Comparison of ENCODE assay signal across 1 mouse cellular context in the genomic region with DNA sequence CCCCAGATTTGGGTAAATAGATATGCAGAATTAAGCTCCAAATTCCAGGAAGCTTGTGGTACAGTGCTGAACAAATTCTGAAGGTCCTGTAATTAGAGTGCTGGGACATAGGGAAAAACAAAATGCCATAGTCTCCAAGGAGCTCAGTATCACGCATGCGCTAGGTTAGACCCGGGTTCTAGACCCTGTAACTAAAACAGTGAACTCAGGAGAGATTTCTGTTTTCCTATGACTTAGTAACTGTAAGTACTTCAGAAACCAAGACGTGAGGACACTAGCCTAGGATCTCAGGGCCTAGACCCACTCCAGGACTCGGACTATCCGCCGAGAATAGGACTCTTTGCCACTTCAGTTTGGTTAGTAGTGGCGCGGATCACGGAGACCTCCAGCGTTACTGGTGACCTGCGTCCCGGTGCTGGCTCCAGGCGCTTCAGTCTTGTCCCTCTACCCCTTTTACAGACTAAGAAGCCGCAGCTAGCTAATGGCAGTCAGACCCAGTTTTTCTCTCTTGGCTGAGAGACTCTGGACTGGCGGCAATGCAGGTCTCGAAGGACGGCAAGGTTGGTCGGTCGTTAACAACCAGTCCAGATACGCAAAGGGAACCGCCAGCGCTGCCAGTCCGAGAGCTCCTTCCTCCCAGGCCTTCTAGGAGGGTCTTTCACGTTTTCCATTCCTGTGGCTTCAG.
TF ChIP-seq lines count a peak whose summit lies in the region.

No protein-coding gene starts in this region.

TF ChIP-seq in MEL, 35 proteins besides CTCF, POLR2A, EP300 and RAD21:
- TF ChIP-seq POLR2AphosphoS2 (IDR thresholded peaks at IDR 0.05; ENCODE audit: low read length) (peak; percentile 15; the same call in 1 of the 2 replicates), MAX (IDR thresholded peaks at IDR 0.05; ENCODE audit: low read length) (no peak), NRF1 (IDR thresholded peaks at IDR 0.05; ENCODE audit: insufficient read depth, low read depth, low read length, poor library complexity, severe bottlenecking) (peak; percentile 80), ZC3H11A (IDR thresholded peaks at IDR 0.05; ENCODE audit: low read depth, low read length) (no peak)
